Mouse (Mus musculus): ENCODE results near the gene Gm15155. TPM values are rescaled to one million over a fixed set of nuclear protein-coding genes. Genes with fewer than 3 reads are reported as not detected.

Gene Gm15155
- 0.11 TPM in 1 of 2 replicates, not detected in the other for polyA plus RNA-seq (2012; rRNA removed)

DNA sequence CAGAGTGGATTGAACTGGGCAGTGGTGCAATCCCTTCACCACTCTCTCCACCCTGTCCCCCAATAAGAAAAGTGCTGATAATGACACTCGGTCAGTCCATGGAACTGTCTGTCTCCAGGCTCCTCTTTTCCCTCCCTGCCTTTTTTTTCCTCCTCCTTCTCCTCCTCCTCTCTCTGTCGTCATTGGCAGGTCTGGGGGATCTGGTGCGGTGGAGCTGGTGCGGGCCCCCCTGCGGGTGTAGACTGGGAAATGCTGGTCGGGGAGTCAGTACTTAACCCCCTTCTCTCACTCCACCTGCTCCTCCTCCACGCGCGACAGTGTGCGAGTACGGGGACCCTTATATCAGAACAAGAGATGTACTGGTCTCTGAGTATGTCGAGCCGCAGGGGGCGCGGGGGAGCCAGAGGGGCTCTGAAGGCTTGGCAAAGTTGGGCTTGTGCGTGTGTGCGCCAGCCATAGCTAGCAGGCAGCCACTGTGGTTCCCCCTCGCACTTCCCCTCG is at the start of gene Gm15155:
Gene Gm15155, plus strand, starts transcription at position 401 of the 501 bp plus-strand sequence.
- TF ChIP-seq POLR2A (IDR thresholded peaks at IDR 0.05; ENCODE audit: borderline replicate concordance, insufficient read depth, low read length), result no peak
- TF ChIP-seq CTCF (IDR thresholded peaks at IDR 0.05; ENCODE audit: borderline replicate concordance, insufficient read depth, low read depth, low read length), result no peak
- peak within 1 kb of the TSS; percentile 97 for H3K4me3 ChIP-seq (replicated peaks; ENCODE audit: insufficient read depth, low read depth, low read length)
- 7% methylated on average over 19 of the region's 19 CpGs for WGBS

DNA sequence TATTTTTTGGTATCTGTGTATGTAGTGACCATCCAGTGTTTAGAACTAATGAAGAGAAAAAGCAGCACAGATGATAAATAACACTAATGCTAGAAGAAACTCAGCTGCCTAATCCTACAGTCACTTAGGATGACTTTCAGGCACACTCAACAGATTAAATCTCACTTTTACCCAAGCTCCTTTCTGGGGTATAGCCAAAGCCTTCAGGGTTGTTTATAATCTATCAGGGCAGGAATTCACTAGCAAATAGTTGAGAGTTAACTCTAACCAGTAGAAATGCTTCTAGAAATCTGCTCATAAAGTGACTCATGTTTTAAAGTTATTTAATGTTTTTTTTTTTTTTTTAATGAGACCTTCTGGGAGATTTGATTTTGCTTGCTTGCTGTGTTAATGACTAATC is 44.8 kb upstream of the Gm15155 start:
- Histone ChIP-seq H3K4me3 (replicated peaks; ENCODE audit: insufficient read depth, low read depth, low read length) (no peak overlapping the region), H3K27ac (ENCODE audit: insufficient read depth, low read length) (no peak overlapping the region), H3K4me1 (ENCODE audit: control insufficient read depth, insufficient read depth, low read length) (peaks cover 6% of the 10 kb centered on the region; the same call in 1 of the 2 replicates), H3K27me3 (ENCODE audit: control insufficient read depth, insufficient read depth, low read length) (no peaks in the 10 kb centered on the region)
- no peak for DNase-seq
- TF ChIP-seq CTCF (IDR thresholded peaks at IDR 0.05; ENCODE audit: borderline replicate concordance, insufficient read depth, low read depth, low read length), result no peak
- no peak for TF ChIP-seq POLR2A (IDR thresholded peaks at IDR 0.05; ENCODE audit: borderline replicate concordance, insufficient read depth, low read length)

More for the DNA sequence above, at the start of gene Gm15155:
- Histone ChIP-seq H3K27ac (ENCODE audit: insufficient read depth, low read length) (peak within 1 kb of the TSS; percentile 64), H3K27me3 (ENCODE audit: control insufficient read depth, insufficient read depth, low read length) (no peaks in the 10 kb centered on the region), H3K4me1 (ENCODE audit: control insufficient read depth, insufficient read depth, low read length) (no peaks in the 10 kb centered on the region)
- peak; percentile 53 to 65 for DNase-seq

DNA sequence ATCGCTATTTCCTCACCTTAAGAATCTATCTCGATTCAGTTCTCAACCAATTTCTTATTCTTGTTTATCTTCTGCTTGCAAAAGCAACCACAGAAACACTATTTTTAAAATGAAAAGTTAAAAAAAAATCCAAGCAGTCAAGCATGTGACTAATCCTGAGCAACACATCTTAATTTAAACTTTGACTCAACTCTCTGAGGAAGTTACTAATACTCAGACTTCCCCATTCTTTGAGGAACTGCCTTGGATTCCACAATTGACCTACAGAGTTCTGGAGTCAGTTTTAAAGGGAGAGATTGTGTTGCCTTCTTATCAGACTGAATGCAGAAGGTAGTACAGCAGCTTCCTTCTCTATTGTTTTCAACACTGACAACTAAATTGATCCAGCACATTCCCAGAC is 40.0 kb upstream of the Gm15155 start:
- no peak for DNase-seq
- WGBS, result 30% methylated on average over 2 of the region's 2 CpGs
- TF ChIP-seq CTCF (IDR thresholded peaks at IDR 0.05; ENCODE audit: borderline replicate concordance, insufficient read depth, low read depth, low read length) (no peak), POLR2A (IDR thresholded peaks at IDR 0.05; ENCODE audit: borderline replicate concordance, insufficient read depth, low read length) (no peak)
- no peak overlapping the region for H3K4me3 ChIP-seq (replicated peaks; ENCODE audit: insufficient read depth, low read depth, low read length)
- peaks cover 6% of the 10 kb centered on the region; the same call in 1 of the 2 replicates for H3K4me1 ChIP-seq (ENCODE audit: control insufficient read depth, insufficient read depth, low read length)
- H3K27me3 ChIP-seq (ENCODE audit: control insufficient read depth, insufficient read depth, low read length), result no peaks in the 10 kb centered on the region
- no peak overlapping the region for H3K27ac ChIP-seq (ENCODE audit: insufficient read depth, low read length)

DNA sequence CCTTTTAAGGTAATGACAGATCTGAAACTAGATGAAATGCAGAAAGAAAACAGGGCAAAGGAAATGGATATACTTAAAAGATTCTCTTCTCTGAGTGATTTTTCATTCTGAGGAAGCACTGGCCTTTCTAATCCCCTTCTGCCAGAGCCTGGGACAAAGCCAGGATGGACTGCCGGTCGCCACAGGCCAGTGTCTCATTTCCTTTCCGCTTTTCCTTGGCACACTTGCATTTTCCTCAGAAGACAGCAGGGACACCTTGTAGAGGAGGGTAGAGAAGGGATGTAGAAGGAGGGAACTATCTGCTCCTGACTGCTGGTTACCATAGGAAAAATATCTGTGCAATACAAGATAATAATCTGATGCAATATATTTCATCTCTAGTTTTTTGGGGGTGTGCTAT is 33.1 kb upstream of the Gm15155 start:
- no peak for TF ChIP-seq POLR2A (IDR thresholded peaks at IDR 0.05; ENCODE audit: borderline replicate concordance, insufficient read depth, low read length)
- no peak for TF ChIP-seq CTCF (IDR thresholded peaks at IDR 0.05; ENCODE audit: borderline replicate concordance, insufficient read depth, low read depth, low read length)
- DNase-seq, result peak; percentile 70 to 88
- WGBS, result 9% methylated on average over 3 of the region's 3 CpGs
- Histone ChIP-seq H3K4me1 (ENCODE audit: control insufficient read depth, insufficient read depth, low read length) (peaks cover 5% of the 10 kb centered on the region; the same call in 1 of the 2 replicates), H3K27me3 (ENCODE audit: control insufficient read depth, insufficient read depth, low read length) (no peaks in the 10 kb centered on the region), H3K27ac (ENCODE audit: insufficient read depth, low read length) (peak overlapping the region; percentile 92; the same call in 1 of the 2 replicates), H3K4me3 (replicated peaks; ENCODE audit: insufficient read depth, low read depth, low read length) (no peak overlapping the region)

DNA sequence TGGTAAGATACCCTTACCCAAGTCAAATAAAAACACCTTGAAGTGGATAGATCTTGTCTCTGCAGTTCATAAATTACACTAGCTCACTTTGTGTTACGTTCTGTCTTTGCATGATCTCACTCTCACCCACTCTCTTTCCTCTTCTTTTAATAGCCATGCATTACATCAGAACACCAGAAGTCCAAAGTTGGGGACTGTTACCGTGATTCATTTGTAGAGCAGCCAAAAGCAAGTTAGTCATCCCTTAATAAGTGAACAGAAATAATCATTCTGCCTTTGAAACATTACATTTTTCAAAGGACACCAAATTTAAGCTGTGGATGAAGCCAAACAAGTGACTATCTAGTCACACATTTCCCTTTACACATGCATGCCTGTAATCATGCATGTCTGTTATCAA is 32.1 kb upstream of the Gm15155 start:
- H3K4me1 ChIP-seq (ENCODE audit: control insufficient read depth, insufficient read depth, low read length), result peaks cover 5% of the 10 kb centered on the region; the same call in 1 of the 2 replicates
- H3K27me3 ChIP-seq (ENCODE audit: control insufficient read depth, insufficient read depth, low read length), result no peaks in the 10 kb centered on the region
- no peak overlapping the region for H3K4me3 ChIP-seq (replicated peaks; ENCODE audit: insufficient read depth, low read depth, low read length)
- 10% methylated on average over 2 of the region's 2 CpGs for WGBS
- H3K27ac ChIP-seq (ENCODE audit: insufficient read depth, low read length), result no peak overlapping the region; the same call in 1 of the 2 replicates
- DNase-seq, result peak in 1 of 2 experiments; percentile 66
- TF ChIP-seq POLR2A (IDR thresholded peaks at IDR 0.05; ENCODE audit: borderline replicate concordance, insufficient read depth, low read length), result no peak

DNA sequence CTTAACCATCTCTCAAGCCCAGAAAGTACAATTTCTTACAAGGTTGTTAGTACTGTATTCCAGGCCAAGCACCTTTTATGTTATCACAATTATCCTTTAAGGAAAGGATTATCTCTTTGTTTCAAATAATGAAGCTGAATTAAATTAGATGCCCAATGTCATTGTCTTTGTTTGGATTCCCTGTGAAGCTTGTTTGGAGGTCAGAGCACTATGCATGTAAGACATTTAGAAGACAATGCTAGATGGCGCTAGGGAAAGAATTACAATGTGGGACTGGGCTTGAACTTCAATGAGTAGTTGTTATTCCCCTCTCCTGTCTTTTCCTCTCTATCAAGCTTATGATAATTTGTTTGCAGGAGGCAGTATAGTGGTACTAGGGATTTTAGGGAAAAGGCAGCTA is 29.9 kb upstream of the Gm15155 start:
- no peaks in the 10 kb centered on the region for H3K27me3 ChIP-seq (ENCODE audit: control insufficient read depth, insufficient read depth, low read length)
- 68% methylated on average over 1 of the region's 1 CpGs for WGBS
- peaks cover 5% of the 10 kb centered on the region; the same call in 1 of the 2 replicates for H3K4me1 ChIP-seq (ENCODE audit: control insufficient read depth, insufficient read depth, low read length)
- no peak overlapping the region for H3K27ac ChIP-seq (ENCODE audit: insufficient read depth, low read length)
- TF ChIP-seq CTCF (IDR thresholded peaks at IDR 0.05; ENCODE audit: borderline replicate concordance, insufficient read depth, low read depth, low read length) (no peak), POLR2A (IDR thresholded peaks at IDR 0.05; ENCODE audit: borderline replicate concordance, insufficient read depth, low read length) (no peak)
- no peak for DNase-seq
- no peak overlapping the region for H3K4me3 ChIP-seq (replicated peaks; ENCODE audit: insufficient read depth, low read depth, low read length)

DNA sequence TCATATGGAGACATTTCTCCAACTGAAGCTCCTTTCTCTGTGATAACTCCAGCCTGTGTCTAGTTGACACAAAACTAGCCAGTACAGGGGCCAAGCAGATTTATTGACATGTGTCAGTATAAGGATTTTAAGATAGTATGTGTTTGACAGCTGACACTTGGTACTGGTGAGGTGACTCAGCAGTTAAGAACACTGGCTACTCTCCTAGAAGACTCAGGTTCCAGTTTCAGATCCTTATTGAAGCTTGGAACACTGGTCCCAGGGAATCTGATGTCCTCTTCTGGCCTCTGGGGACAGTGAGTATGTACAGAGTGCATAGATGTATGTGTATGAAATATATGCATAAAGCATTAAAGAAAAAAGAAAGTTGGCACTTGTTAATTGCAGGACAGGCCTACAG is 28.2 kb upstream of the Gm15155 start:
- no peak for DNase-seq
- Histone ChIP-seq H3K27ac (ENCODE audit: insufficient read depth, low read length) (no peak overlapping the region), H3K4me3 (replicated peaks; ENCODE audit: insufficient read depth, low read depth, low read length) (no peak overlapping the region), H3K27me3 (ENCODE audit: control insufficient read depth, insufficient read depth, low read length) (no peaks in the 10 kb centered on the region), H3K4me1 (ENCODE audit: control insufficient read depth, insufficient read depth, low read length) (peaks cover 5% of the 10 kb centered on the region; the same call in 1 of the 2 replicates)
- no peak for TF ChIP-seq POLR2A (IDR thresholded peaks at IDR 0.05; ENCODE audit: borderline replicate concordance, insufficient read depth, low read length)
- no peak for TF ChIP-seq CTCF (IDR thresholded peaks at IDR 0.05; ENCODE audit: borderline replicate concordance, insufficient read depth, low read depth, low read length)

DNA sequence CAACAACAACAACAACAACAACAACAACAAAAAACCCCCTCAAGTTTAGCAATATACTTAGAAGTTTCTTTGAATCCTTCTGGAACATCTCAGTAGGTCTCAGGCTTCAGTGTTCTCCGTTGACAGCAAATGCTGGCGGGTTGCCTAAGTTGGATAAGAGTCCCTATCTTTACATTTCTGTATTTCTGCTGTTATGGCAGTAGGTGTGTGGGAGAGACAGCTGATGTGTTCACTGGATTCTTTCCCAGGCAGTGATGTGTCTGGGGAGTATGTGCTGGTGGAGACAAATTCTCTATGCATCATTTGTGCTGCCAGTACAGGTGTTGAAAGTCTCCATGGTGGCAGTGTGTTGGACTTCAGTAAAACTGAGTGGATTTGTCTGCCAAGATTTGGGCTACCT is 23.3 kb upstream of the Gm15155 start:
- no peaks in the 10 kb centered on the region for H3K4me1 ChIP-seq (ENCODE audit: control insufficient read depth, insufficient read depth, low read length)
- H3K27ac ChIP-seq (ENCODE audit: insufficient read depth, low read length), result no peak overlapping the region
- TF ChIP-seq CTCF (IDR thresholded peaks at IDR 0.05; ENCODE audit: borderline replicate concordance, insufficient read depth, low read depth, low read length) (no peak), POLR2A (IDR thresholded peaks at IDR 0.05; ENCODE audit: borderline replicate concordance, insufficient read depth, low read length) (no peak)
- DNase-seq, result no peak
- 51% methylated on average over 2 of the region's 2 CpGs for WGBS
- H3K4me3 ChIP-seq (replicated peaks; ENCODE audit: insufficient read depth, low read depth, low read length), result no peak overlapping the region
- H3K27me3 ChIP-seq (ENCODE audit: control insufficient read depth, insufficient read depth, low read length), result no peaks in the 10 kb centered on the region

All from cerebellum, adult 2 months (tissue).